Mouse (Mus musculus) embryo, embryonic 10 days (tissue): ENCODE data around the gene Cracr2b.

ENCODE experiments used
- DNase-seq: peaks from one replicate; pipeline ENCODE4 v3.0.0-alpha.2; 2015; ENCODE audit warnings: low spot score

Gene Cracr2b

GRCm38 (mm10) chr7:141460391-141461113 is at the start of gene Cracr2b:
TSS of gene Cracr2b (plus strand) at chr7:141461094.
- DNase-seq: no peak

GRCm38 (mm10) chr7:141411667-141412066 is 49.2 kb upstream of the Cracr2b start:
- no peak for DNase-seq

GRCm38 (mm10) chr7:141413331-141413730 is 47.6 kb upstream of the Cracr2b start:
- DNase-seq: no peak

- peak; percentile 100 for DNase-seq
These were observed 46.9 kb upstream of the Cracr2b start, which contains the start of gene Gatd1 for GRCm38 (mm10) chr7:141413809-141414584. TSS of gene Gatd1 (minus strand) at chr7:141414136.

DNA sequence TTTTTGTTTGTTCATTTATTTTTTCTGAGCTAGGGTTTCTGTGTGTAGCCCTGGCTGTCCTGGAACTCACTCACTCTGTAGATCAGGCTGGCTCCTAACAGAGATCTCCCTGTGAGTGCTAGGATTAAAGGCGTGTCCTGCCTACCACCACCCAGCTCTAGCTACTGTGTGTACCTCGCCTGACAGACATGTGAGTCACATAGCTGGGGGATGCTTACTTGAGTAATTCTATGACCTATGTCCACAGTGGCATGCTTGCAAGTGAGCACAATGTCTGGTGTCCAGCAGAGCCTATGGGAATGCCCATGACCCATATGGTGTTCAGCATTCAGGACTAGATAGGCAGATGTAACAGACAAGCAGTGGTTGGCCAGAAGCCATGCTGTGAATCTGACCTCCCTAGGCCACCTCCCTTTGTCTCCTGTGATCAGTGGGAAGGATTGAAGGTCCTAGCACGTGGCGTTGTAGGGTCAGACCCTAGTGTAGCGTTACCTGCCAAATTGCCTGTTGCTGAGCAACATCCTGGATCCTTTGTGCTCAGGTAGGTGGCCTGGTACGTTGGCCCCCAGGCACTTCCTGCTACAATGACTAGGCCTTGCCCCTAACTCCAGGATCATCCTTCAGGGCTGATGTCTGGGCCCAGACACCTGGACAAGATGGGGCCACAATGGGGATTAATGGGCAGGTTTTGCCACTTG is 44.6 kb upstream of the Cracr2b start:
- no peak for DNase-seq

GRCm38 (mm10) chr7:141417731-141418681 is 42.9 kb upstream of the Cracr2b start:
- DNase-seq: no peak

DNA sequence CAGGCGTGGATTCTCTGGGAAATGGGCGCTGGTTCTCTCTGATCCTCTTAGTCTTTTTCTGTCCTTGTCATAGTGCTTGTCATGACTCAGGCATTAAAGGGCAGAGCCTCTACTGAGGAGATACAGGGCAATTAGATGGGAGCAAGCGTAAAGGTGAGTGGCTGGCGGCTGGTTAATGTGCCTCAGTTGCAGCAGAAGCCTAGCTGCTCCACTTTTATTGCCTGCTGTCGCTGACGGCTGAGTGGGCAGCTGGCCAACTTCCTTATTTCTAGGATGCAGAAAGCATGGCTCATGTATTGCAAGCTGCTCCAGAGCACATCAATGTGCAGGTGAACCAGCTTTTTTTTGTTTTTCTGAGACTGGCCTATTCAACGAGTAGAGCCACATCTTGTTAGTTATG is 41.9 kb upstream of the Cracr2b start:
- no peak for DNase-seq

DNA sequence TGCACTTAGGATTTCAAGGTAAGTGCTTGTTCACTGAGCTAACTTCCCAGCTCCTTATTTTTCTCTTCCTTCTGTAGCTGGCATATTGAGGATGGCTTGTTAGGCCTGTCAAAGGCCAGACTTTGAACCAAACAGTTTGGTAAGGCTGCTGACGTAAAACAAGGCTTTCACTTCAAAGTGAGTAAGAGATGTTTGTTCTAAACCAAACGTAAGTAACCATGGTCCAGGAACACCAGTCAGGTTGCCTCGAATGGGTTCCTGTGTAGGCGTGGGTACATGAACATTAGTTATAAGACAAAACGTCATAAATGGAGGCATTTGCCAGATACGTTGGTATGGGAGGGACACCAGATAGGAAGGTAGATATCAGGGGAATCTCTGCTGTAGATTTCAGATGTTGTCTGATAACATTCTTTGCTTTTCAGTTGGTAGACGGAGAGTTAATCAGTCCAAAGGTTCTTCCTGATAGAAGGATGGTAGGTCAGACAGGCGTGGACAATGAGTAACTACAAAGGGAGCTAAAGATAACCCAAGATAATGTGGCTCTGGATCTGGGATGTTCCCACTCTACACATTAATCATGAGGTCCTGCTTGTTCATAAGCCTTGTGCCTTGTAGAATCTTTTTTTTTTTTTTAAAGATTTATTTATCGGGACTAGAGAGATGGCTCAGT is 40.7 kb upstream of the Cracr2b start:
- no peak for DNase-seq

DNA sequence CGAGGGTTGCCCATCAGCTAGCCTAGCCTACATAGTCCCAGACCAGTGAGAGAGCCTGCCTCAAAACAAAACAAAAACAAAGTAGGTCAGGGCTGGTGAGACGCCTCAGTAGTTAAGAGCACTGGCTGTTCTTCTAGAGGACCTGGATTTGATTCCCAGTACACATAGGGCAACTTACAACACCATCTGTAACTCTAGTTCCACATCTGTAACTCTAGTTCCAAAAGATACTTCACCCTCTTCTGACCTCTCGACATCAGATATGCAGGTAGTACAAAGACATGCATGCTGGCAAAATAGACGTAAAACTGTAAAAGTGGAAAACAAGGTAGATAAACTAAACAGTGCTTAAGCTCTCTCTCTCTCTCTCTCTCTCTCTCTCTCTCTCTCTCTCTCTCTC is 37.1 kb upstream of the Cracr2b start:
- no peak for DNase-seq

- no peak for DNase-seq
These were observed 33.8 kb upstream of the Cracr2b start for GRCm38 (mm10) chr7:141426948-141427730.

DNA sequence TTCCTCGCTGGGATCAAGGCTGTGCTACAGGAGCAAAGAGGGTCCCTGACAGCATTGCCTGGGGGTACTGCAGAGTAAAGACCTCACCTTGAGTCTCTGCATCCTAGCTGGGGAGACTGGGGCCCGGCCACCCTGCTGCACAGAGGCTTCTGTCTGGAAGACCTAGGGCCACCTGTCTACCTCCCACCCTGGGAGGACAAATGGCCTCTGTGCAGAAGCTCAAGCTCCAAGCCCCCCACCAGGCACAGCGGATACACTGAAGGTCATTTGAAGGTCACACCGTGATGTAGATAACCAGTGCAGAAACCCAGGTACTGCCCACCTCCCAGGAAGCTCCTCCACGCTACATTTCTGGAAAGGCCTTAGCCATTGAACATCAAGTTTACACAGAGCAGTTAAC is 32.2 kb upstream of the Cracr2b start:
- DNase-seq: no peak

DNA sequence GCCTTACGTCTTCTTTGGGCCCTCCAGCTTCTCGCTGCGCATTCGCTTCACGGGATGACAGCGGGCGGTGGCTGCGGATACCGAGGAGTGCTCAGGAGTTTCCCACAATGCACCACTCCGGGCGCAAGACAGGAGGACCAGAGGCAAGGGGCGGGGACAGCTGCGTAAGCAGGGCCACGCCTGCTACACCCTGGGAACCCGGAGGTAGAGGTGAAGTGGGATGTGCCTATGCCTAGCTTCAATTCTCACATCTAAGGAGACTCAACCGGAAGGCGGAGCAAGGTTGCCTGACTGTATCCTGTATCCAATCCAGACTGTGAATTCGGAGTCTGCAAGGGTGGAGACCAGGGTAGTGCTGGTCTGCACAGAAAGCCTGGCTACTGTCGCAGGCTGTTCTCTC is 31.6 kb upstream of the Cracr2b start, which contains the start of gene Cend1:
Gene Cend1, minus strand, starts transcription at position 182 of the 400 bp plus-strand sequence.
- DNase-seq: peak; percentile 85

- no peak for DNase-seq
These were observed 30.9 kb upstream of the Cracr2b start for GRCm38 (mm10) chr7:141429840-141430584.

DNA sequence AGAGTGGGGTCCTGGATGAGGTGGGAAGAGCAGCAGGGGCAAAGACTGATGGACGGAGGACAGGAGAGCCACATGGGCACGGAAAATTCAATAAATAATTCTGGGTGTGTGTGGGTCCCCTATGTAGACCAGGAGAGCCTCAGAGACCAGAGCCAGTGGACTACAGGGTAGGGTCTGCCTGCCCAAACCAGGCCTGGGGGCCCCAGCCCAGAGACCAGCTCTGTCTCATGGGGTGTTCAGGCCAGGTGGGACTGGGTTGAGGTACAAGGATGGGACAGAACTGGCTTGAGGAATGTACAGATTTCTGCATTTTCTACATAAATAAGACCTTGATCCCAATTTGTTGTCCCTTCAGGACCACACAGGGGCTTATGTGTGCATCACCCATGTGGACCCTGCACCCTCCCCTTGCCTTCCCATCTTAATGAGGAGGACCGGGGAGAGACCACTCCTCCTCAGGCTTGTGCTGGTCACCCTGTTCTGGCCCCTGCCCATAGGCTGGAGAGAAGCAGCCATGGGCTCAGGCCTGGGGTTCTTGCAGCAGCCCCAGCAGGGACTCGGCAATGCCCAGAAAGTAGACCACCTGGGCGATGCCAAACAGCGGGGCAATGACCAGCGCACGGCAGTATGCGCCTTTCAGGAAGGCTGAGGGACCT is 30.2 kb upstream of the Cracr2b start:
- no peak for DNase-seq

DNA sequence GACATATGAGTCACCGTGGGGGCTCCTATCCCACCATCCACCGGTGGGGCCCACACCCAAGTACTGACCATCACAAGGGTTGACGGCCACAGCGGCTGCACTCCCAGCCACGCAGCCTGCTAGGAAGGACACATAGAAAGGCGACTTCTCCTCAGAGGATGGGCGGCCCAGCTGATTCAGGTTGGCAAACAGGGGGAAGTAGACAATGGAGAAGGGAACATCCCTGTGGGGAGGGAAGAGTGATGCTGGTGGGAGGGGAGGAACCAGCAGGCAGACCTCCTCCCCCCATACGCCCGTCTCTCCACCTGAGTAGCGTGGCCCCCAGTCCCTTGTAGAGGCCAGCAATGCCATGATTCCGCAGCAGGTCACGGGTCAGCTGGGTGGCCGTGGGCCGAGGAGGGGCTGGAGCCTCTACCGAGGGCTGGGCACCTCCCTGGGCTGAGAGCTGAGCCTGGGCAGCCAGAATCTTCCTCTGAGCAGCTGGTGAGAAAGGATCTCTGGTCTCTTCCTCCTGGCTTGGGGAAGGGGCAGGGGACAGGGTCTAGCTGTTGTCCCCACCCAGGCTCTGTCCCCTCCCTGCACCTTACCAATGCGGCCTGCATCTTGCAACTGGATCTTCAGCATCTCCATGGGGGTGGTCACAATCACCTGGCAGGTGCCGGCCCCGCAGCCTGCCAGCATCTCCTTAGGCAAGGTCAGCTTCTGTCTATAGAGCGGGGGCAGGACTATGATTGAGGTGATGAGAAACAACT is 29.3 kb upstream of the Cracr2b start:
- DNase-seq: no peak

DNA sequence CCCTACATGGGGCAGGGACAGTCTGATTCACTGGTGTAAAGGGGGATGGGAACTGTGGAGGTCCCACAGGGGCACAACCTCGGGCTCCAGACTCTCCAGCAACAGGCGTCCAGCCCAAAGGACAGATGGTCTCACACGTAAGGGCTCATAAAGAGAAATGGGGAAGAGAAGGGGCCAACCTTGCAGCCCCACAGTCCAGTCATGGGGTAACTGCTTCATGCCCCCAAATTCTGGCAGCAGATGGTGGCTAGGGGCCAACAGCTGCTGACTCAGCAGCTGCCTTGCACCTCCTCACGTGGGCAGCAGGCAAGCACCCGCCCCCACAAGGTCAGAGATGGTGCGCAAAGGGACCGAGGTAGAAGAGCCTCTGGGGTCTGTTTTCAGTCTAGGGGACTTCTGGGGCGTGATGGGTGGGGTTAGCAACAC is 28.7 kb upstream of the Cracr2b start:
- DNase-seq: no peak

DNA sequence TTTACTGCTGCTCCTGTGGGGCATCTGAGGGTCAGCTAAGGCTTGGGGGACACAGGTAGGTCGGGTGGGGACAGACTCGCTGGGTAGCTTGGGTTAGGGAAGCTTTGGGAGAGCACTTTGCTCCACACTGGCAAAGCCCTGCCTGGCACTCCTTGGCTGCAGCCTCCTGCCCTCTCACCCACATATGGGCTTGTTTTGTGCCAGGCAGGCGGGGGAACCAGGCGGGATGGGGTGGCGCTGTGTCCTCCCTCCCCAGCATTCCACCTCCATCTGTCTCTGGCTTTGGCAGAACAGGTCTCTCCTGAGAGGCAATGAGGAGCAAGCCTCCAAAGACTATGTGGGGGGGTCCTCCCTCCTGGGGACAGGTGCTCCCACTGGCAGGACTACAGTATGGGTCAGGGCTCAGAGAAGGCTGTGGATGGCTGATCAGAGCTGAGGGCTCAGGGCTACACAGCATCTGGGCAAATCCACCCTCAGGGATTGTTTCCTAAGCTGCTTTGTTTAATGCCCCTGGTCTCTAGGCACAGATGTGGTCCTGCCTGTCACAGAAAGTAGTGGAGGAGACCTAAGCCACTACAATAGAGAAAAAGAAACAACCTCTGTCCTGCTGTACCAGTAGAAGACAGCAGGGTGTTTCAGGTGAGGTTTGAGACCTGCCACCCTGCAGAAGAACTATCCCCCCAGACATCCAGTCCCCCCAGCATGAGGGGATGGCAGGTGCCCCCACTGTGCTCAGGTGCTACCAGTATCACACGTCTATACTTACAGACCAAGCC is 28.0 kb upstream of the Cracr2b start:
- DNase-seq: no peak
